Mouse (Mus musculus) midbrain, postnatal 0 days (tissue): ENCODE measurements around the gene Apof. TPM values are rescaled to one million over a fixed set of nuclear protein-coding genes. Genes with fewer than 3 reads are reported as not detected.
"Not testable (repeated sequence)": the region's sequence is repeated elsewhere in the genome, so short reads cannot be mapped to it uniquely, and the experiment has no call there.

Experiments used
- ATAC-seq: fragments of 200-750 bp; cut with Nextera tagmentation; 2 replicates; pipeline ENCODE4 v1.8.0; 2017; ENCODE audit warnings: moderate number of reproducible peaks, mild to moderate bottlenecking, moderate TSS enrichment, moderate library complexity; ENCODE audit not compliant: low FRiP score
- DNase-seq: peaks from one replicate; pipeline ENCODE4 v3.0.0-alpha.2; 2015; ENCODE audit warnings: low spot score
- H3K27ac ChIP-seq: fragments of 300-500 bp; sonication (generic); 2 replicates; pipeline ENCODE4 v1.5.1; 2014; ENCODE audit warnings: low read depth, mild to moderate bottlenecking, low read length, mixed read lengths
- H3K27me3 ChIP-seq: fragments of 300-500 bp; sonication (generic); 2 replicates; pipeline ENCODE4 v1.6.1; 2014; ENCODE audit warnings: low read length, control low read depth, mixed read lengths; ENCODE audit not compliant: insufficient read depth
- H3K36me3 ChIP-seq: fragments of 300-500 bp; sonication (generic); 2 replicates; pipeline ENCODE4 v1.6.1; 2014; ENCODE audit warnings: low read length, control low read depth, mixed read lengths; ENCODE audit not compliant: insufficient read depth
- H3K4me1 ChIP-seq: fragments of 300-500 bp; sonication (generic); 2 replicates; pipeline ENCODE4 v1.6.1; 2014; ENCODE audit warnings: mild to moderate bottlenecking, control low read depth, antibody characterized with exemption, low read length, mixed read lengths; ENCODE audit not compliant: insufficient read depth
- H3K4me2 ChIP-seq: fragments of 300-500 bp; sonication (generic); 2 replicates; pipeline ENCODE4 v1.6.1; 2014; ENCODE audit warnings: low read depth, mild to moderate bottlenecking, low read length, mixed read lengths; ENCODE audit not compliant: poor library complexity, severe bottlenecking
- H3K4me3 ChIP-seq: fragments of 300-500 bp; sonication (generic); 2 replicates; pipeline ENCODE4 v1.5.1; 2014; ENCODE audit warnings: low read depth, mild to moderate bottlenecking, low read length, moderate library complexity
- H3K9ac ChIP-seq: fragments of 300-500 bp; sonication (generic); replicated peaks from 2 replicates; pipeline ENCODE4 v1.6.1; 2014; ENCODE audit warnings: mild to moderate bottlenecking, low read length, moderate library complexity, mixed read lengths; ENCODE audit not compliant: poor library complexity, severe bottlenecking
- H3K9me3 ChIP-seq: fragments of 300-500 bp; sonication (generic); 2 replicates; pipeline ENCODE4 v1.6.1; 2016; ENCODE audit warnings: low read length, control low read depth
- CTCF ChIP-seq: IDR thresholded peaks from 2 replicates; pipeline ENCODE4 v1.5.1; 2016; ENCODE audit warnings: antibody characterized with exemption, mild to moderate bottlenecking
- WGBS: fragments of 180-500 bp; shearing (Covaris S2); extraction: QIAGEN DNeasy Blood & Tissue Kit; methylation state at CpG from one replicate; pipeline ENCODE4 v1.1.7; 2014; 5-methylcytosine and 5-hydroxymethylcytosine counted together
- polyA plus RNA-seq: library from polyadenylated mRNA; unstranded; fragments of >200 nt; fragmentation: Nextera tagmentation; extraction: Ambion mirVana; gene quantifications from 2 replicates; pipeline ENCODE4 v1.2.1, GENCODE M21; 2015
- total RNA-seq: library from RNA; depleted of rRNA; stranded (reverse); fragments of >200 nt; gene quantifications from 2 replicates; pipeline ENCODE4 v1.2.3, GENCODE M21; 2014

Gene Apof
- total and polyA plus RNA-seq, 2 experiments from 2014 or later = 0.20 TPM; not detected in 1

- peak; percentile 12 for DNase-seq
- Histone ChIP-seq H3K4me3 (no peak overlapping the region), H3K27me3 (no peaks in the 10 kb centered on the region), H3K4me1 (no peaks in the 10 kb centered on the region), H3K9ac (no peak overlapping the region), H3K27ac (no peak overlapping the region), H3K9me3 (no peaks in the 10 kb centered on the region), H3K4me2 (no peak overlapping the region), H3K36me3 (no peaks in the 10 kb centered on the region; the same call in 1 of the 2 replicates)
- WGBS = 69% methylated on average over 2 of the region's 2 CpGs
- TF ChIP-seq CTCF = peak; percentile 45; the same call in 1 of the 2 replicates
- ATAC-seq = no peak
Measured at GRCm38 (mm10) chr10:128271883-128272282, 3.4 kb downstream of the Apof start.

DNA sequence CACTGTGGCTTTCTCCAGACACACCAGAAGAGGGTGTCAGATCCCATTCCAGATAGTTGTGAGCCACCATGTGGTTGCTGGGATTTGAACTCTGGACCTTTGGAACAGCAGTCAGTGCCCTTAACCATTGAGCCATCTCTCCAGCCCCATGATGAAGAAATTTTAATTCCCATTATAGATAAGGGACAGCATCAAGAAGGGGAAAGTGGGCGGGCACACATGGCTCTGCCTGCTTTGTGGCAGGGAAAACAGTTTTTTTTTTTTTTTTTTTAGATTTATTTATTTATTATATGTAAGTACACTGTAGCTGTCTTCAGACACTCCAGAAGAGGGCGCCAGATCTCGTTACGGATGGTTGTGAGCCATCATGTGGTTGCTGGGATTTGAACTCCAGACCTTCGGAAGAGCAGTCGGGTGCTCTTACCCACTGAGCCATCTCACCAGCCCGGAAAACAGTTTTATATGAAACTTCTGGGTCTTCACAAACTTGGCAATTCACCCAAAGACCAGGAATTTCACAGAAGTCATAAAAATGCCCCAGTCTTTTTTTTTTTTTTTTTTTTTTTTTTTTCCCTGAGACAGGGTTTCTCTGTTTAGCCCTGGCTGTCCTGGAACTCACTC is 4.5 kb downstream of the Apof start:
- not testable (repeated sequence) for H3K9me3 ChIP-seq, H3K9ac ChIP-seq, H3K4me1 ChIP-seq, H3K27me3 ChIP-seq, H3K4me3 ChIP-seq, ATAC-seq, DNase-seq, H3K4me2 ChIP-seq, H3K27ac ChIP-seq, H3K36me3 ChIP-seq
- TF ChIP-seq CTCF = peak; percentile 1; the same call in 1 of the 2 replicates
- 96% methylated on average over 4 of the region's 7 CpGs for WGBS

DNA sequence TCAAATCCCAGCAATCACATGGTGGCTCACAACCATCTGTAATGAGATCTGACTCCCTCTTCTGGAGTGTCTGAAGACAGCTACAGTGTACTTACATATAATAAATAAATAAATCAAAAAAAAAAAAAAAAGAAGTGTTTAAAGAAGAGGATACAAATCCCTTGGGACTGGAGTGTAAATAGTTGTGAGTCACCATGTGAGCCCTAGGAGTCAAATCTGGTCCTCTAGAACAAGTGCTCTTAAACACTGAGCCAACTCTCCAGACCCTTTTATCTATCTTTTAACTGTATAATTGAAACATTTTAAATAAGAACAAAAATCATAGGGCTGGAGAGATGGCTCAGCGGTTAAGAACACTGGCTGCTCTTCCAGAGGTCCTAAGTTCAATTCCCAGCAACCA is 6.9 kb downstream of the Apof start:
- WGBS = 100% methylated on average over 1 of the region's 1 CpGs
- not testable (repeated sequence) for H3K9ac ChIP-seq, H3K36me3 ChIP-seq, H3K9me3 ChIP-seq, H3K4me2 ChIP-seq, H3K27me3 ChIP-seq, H3K4me1 ChIP-seq, H3K27ac ChIP-seq, H3K4me3 ChIP-seq, ATAC-seq, DNase-seq

- H3K36me3 ChIP-seq = peaks cover 27% of the 10 kb centered on the region
- H3K9ac ChIP-seq = no peak overlapping the region
- H3K9me3 ChIP-seq = no peaks in the 10 kb centered on the region
- H3K27ac ChIP-seq = no peak overlapping the region
- DNase-seq = no peak
- H3K4me1 ChIP-seq = no peaks in the 10 kb centered on the region
- TF ChIP-seq CTCF = no peak
- H3K4me2 ChIP-seq = no peak overlapping the region
- ATAC-seq = no peak
- H3K27me3 ChIP-seq = no peaks in the 10 kb centered on the region
- H3K4me3 ChIP-seq = no peak overlapping the region
- 51% methylated on average over 6 of the region's 6 CpGs for WGBS
Measured at GRCm38 (mm10) chr10:128278158-128278557, 9.7 kb downstream of the Apof start.

- DNase-seq = no peak
- no peaks in the 10 kb centered on the region for H3K4me1 ChIP-seq
- TF ChIP-seq CTCF = no peak
- H3K9ac ChIP-seq = no peak overlapping the region
- H3K27me3 ChIP-seq = no peaks in the 10 kb centered on the region
- 94% methylated on average over 6 of the region's 6 CpGs for WGBS
- no peak overlapping the region for H3K4me2 ChIP-seq
- H3K4me3 ChIP-seq = no peak overlapping the region
- H3K36me3 ChIP-seq = peaks cover 39% of the 10 kb centered on the region
- ATAC-seq = no peak
- no peak overlapping the region for H3K27ac ChIP-seq
- H3K9me3 ChIP-seq = no peaks in the 10 kb centered on the region
Measured at GRCm38 (mm10) chr10:128280943-128281342, 12.5 kb downstream of the Apof start.

- no peak overlapping the region for H3K4me2 ChIP-seq
- no peak overlapping the region for H3K27ac ChIP-seq
- ATAC-seq (no peak), DNase-seq (no peak)
- WGBS = 94% methylated on average over 14 of the region's 14 CpGs
- no peaks in the 10 kb centered on the region for H3K9me3 ChIP-seq
- TF ChIP-seq CTCF = no peak
- no peak overlapping the region for H3K4me3 ChIP-seq
- no peaks in the 10 kb centered on the region for H3K4me1 ChIP-seq
- H3K9ac ChIP-seq = no peak overlapping the region
- H3K36me3 ChIP-seq = peaks cover 45% of the 10 kb centered on the region
- H3K27me3 ChIP-seq = no peaks in the 10 kb centered on the region
Measured at GRCm38 (mm10) chr10:128281682-128282081, 13.2 kb downstream of the Apof start.
